Mouse (Mus musculus): ENCODE measurements around the gene Ewsr1.

DNA sequence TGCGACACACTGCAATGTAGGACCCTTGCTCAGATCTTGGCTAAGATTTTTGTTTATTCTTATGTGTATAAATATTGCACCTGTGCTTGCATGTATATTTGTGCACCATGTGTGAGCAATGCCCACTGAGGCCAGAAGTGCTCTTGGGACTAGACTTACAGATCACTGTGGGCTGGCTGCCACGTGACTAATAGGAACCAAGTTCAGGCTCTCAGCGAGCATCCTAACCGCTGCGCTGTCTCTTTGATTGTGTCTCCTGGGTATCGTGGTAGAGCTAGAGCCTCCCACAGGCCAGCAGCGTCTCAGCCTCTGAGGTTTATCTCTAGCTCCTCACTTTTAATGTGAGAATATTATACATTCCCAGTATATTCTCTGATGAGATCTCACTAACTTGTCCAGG, 14.6 kb upstream of the Ewsr1 start:
- no peak for TF ChIP-seq CTCF (IDR thresholded peaks at IDR 0.05; ENCODE audit: low read depth, low read length)
- TF ChIP-seq POLR2AphosphoS5 (IDR thresholded peaks at IDR 0.05; ENCODE audit: insufficient replicate concordance, low read depth, low read length) = no peak
- TF ChIP-seq GATA1 (IDR thresholded peaks at IDR 0.05; ENCODE audit: borderline replicate concordance, low read length) = no peak
- TF ChIP-seq TAL1 (conservative IDR thresholded peaks at IDR 0.05; ENCODE audit: low read depth, low read length) = no peak
- no peak for TF ChIP-seq GATA2 (IDR thresholded peaks at IDR 0.05; ENCODE audit: borderline replicate concordance, low read depth, low read length)
